Mouse (Mus musculus) lung, adult 2 months (tissue): ENCODE measurements around the gene Hdac9. TPM values are rescaled to one million over a fixed set of nuclear protein-coding genes. Genes with fewer than 3 reads are reported as not detected.

ENCODE experiments used
- DNase-seq: peaks from one replicate; pipeline ENCODE4 v3.0.0; 2022
- H3K4me1 ChIP-seq: fragments of 200-500 bp; 2 replicates; pipeline ENCODE4 v1.6.1; 2011; ENCODE audit warnings: low read length; ENCODE audit not compliant: control insufficient read depth, insufficient read depth
- H3K4me3 ChIP-seq: fragments of 200-500 bp; replicated peaks from 2 replicates; pipeline ENCODE3; 2011; ENCODE audit warnings: low read depth, mild to moderate bottlenecking, control low read depth, low read length; ENCODE audit errors: extremely low read depth
- CTCF ChIP-seq: fragments of 200-500 bp; IDR thresholded peaks from 2 replicates; pipeline ENCODE4 v1.5.1; 2011; ENCODE audit warnings: mild to moderate bottlenecking, low read length, control low read depth; ENCODE audit not compliant: insufficient read depth
- POLR2A ChIP-seq: fragments of 200-500 bp; IDR thresholded peaks from 2 replicates; pipeline ENCODE4 v1.6.1; 2011; ENCODE audit warnings: low read depth, mild to moderate bottlenecking, control low read depth, low read length, borderline replicate concordance; ENCODE audit errors: extremely low read depth
- WGBS: fragments of 180-500 bp; shearing (Covaris S2); methylation state at CpG from one replicate; pipeline ENCODE4 v1.1.7; 2018; 5-methylcytosine and 5-hydroxymethylcytosine counted together
- polyA plus RNA-seq: library from polyadenylated mRNA; depleted of rRNA; stranded (reverse); fragments of >200 nt; gene quantifications from 2 replicates; pipeline ENCODE4 v1.2.3, GENCODE M21; 2012

Hdac9 gene
- polyA plus RNA-seq, 1 experiment: 4.8 TPM

- no peak for TF ChIP-seq POLR2A
- no peak for TF ChIP-seq CTCF
- WGBS: 74% methylated on average over 2 of the region's 2 CpGs
Measured at GRCm38 (mm10) chr12:34874926-34875325, 42.0 kb downstream of the Hdac9 start.

GRCm38 (mm10) chr12:34871028-34871427 lies 45.9 kb downstream of the Hdac9 start:
- no peak for DNase-seq
- TF ChIP-seq POLR2A: no peak
- no peak for TF ChIP-seq CTCF
- Histone ChIP-seq H3K4me3 (no peak overlapping the region), H3K4me1 (no peaks in the 10 kb centered on the region)
- WGBS: 69% methylated on average over 7 of the region's 7 CpGs

More at GRCm38 (mm10) chr12:34874926-34875325, 42.0 kb downstream of the Hdac9 start:
- Histone ChIP-seq H3K4me3 (no peak overlapping the region), H3K4me1 (no peaks in the 10 kb centered on the region)
- no peak for DNase-seq

- WGBS: 89% methylated on average over 4 of the region's 4 CpGs
- TF ChIP-seq CTCF (no peak), POLR2A (no peak)
- Histone ChIP-seq H3K4me3 (no peak overlapping the region), H3K4me1 (peaks cover 4% of the 10 kb centered on the region; the same call in 1 of the 2 replicates)
- no peak for DNase-seq
Measured at GRCm38 (mm10) chr12:34841196-34841595, 75.7 kb downstream of the Hdac9 start.

- no peak for DNase-seq
- TF ChIP-seq CTCF: no peak
- no peak for TF ChIP-seq POLR2A
- no peak overlapping the region for H3K4me3 ChIP-seq
- WGBS: 55% methylated on average over 5 of the region's 5 CpGs
- H3K4me1 ChIP-seq: peaks cover 6% of the 10 kb centered on the region; the same call in 1 of the 2 replicates
Measured at GRCm38 (mm10) chr12:34837318-34837717, 79.6 kb downstream of the Hdac9 start.

- no peak for TF ChIP-seq CTCF
- no peak for TF ChIP-seq POLR2A
- DNase-seq: no peak
- 48% methylated on average over 1 of the region's 1 CpGs for WGBS
- Histone ChIP-seq H3K4me1 (peaks cover 6% of the 10 kb centered on the region; the same call in 1 of the 2 replicates), H3K4me3 (no peak overlapping the region)
Measured at GRCm38 (mm10) chr12:34836864-34837263, 80.0 kb downstream of the Hdac9 start.

DNA sequence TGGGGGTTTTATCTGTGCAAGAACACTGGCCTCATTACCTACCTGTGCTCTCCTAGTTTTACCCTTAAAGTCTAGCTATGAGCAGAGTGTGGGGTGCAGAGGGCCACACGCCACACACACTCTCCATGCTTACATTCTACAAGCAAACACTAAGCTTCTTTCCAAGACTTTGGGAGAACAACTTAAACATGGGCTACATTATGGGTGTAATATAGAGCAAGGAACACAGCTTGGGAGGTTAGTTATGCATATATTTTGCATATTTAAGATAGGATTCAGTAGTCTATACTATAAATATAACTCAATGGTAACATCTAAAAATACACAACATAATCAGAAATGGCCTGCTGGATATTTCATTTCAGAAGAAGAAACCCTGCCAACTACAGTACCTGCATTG lies 80.8 kb downstream of the Hdac9 start:
- Histone ChIP-seq H3K4me3 (no peak overlapping the region), H3K4me1 (peaks cover 6% of the 10 kb centered on the region; the same call in 1 of the 2 replicates)
- no peak for DNase-seq
- TF ChIP-seq POLR2A (no peak), CTCF (no peak)
- 97% methylated on average over 1 of the region's 1 CpGs for WGBS

DNA sequence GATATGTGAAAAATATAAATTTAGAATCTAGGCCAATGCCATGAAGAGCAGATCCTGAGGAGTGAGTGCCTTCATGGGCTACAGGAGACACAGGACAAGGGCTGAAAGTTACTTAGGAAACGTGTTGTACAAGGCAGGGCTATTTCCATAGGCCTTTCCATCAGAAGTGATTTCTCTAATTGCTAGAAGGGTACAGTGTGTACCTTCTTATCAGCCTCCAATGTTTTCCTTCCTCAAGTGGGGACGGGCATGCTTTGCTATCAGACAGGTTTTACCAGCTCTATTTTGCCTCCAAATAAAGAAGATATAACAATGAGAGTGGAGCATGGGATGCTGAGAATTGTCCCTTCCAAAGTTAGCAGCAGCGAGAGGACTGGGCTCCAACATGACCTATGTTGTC lies 81.4 kb downstream of the Hdac9 start:
- WGBS: 66% methylated on average over 3 of the region's 3 CpGs
- DNase-seq: no peak
- Histone ChIP-seq H3K4me1 (peaks cover 6% of the 10 kb centered on the region; the same call in 1 of the 2 replicates), H3K4me3 (no peak overlapping the region)
- TF ChIP-seq POLR2A (no peak), CTCF (no peak)

- no peak for TF ChIP-seq POLR2A
- Histone ChIP-seq H3K4me3 (no peak overlapping the region), H3K4me1 (no peaks in the 10 kb centered on the region)
- no peak for DNase-seq
- 74% methylated on average over 3 of the region's 3 CpGs for WGBS
Measured at GRCm38 (mm10) chr12:34828684-34829083, 88.2 kb downstream of the Hdac9 start.

DNA sequence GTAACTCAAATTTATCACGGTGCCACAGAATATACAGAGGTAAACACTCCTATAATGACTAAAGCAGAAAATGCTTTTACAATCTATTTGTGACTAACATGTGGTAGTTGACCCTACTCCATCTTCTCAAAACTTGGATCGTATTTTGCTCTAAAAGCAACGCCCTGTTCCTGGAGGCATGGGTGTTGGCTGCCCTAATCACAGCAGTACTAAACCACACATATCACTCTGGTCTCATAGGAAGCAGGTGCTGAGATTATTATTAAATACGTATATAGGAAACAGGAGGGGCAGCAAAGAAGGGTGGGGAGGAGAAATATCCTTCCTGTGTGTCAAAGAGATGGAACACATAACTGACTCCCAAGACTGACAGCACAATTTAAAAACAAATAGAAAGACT lies 90.0 kb downstream of the Hdac9 start:
- TF ChIP-seq POLR2A (no peak), CTCF (no peak)
- DNase-seq: no peak
- H3K4me3 ChIP-seq: no peak overlapping the region
- H3K4me1 ChIP-seq: no peaks in the 10 kb centered on the region
- 53% methylated on average over 4 of the region's 4 CpGs for WGBS

- H3K4me3 ChIP-seq: no peak overlapping the region
- TF ChIP-seq CTCF: no peak
- TF ChIP-seq POLR2A: no peak
- no peak for DNase-seq
- 30% methylated on average over 6 of the region's 6 CpGs for WGBS
- no peaks in the 10 kb centered on the region for H3K4me1 ChIP-seq
Measured at GRCm38 (mm10) chr12:34820229-34820628, 96.7 kb downstream of the Hdac9 start.
